ENCODE assay signal across 28 mouse cellular contexts in the genomic region with DNA sequence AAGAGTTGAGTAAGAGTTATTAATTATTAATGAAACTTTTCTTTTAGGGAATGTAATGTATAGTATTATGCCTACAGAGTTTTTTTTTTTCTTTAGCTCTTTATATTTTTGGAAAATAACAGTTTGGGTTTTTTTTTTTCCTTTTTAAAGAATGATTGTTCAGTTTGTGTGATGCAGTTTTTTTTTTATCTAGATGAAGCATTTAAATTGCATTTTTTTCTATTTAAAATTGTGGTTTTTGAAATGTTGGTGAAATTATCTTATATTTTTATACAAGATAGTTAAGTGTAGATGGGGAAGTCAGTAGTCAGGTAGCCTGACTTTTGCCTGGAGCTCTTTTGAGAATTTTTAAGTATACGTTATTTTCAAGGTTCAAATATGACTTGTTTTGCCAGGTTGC.
"Had no signal": no experiment of that assay in that cellular context is flagged by ENCODE, and none has a peak within 500 bp of the region (broad histone marks: within the 10 kb centered on the region; RNA-seq: fewer than 3 reads in every experiment).

No protein-coding gene starts in this region.

- H3K4me3 ChIP-seq: limb, embryonic 10.5 days; limb, embryonic 12.5 days; limb, embryonic 13.5 days; limb, embryonic 15.5 days; liver, embryonic 12.5 days; liver, embryonic 13.5 days; liver, embryonic 15.5 days; lung, embryonic 15.5 days; megakaryocyte, embryonic 14.5 days; midbrain, embryonic 10.5 days; midbrain, embryonic 12.5 days; midbrain, embryonic 13.5 days; midbrain, embryonic 15.5 days; myocyte; neural tube, embryonic 12.5 days had no signal

- H3K4me1 ChIP-seq: limb, embryonic 10.5 days; limb, embryonic 12.5 days; limb, embryonic 13.5 days; limb, embryonic 15.5 days; liver, embryonic 13.5 days; liver, embryonic 15.5 days; lung, embryonic 15.5 days; midbrain, embryonic 10.5 days; midbrain, embryonic 12.5 days; midbrain, embryonic 13.5 days; midbrain, embryonic 15.5 days; neural tube, embryonic 12.5 days had no signal

- H3K27ac ChIP-seq: limb, embryonic 10.5 days; limb, embryonic 12.5 days; limb, embryonic 13.5 days; limb, embryonic 15.5 days; liver, embryonic 12.5 days; liver, embryonic 13.5 days; liver, embryonic 14.5 days; liver, embryonic 15.5 days; lung, embryonic 15.5 days; macrophage; midbrain, embryonic 10.5 days; midbrain, embryonic 12.5 days; midbrain, embryonic 13.5 days; midbrain, embryonic 15.5 days; neural tube, embryonic 12.5 days had no signal

- H3K27me3 ChIP-seq: limb, embryonic 12.5 days; limb, embryonic 13.5 days; limb, embryonic 15.5 days; liver, embryonic 12.5 days; liver, embryonic 13.5 days; liver, embryonic 15.5 days; lung, embryonic 15.5 days; megakaryocyte, embryonic 14.5 days; midbrain, embryonic 12.5 days; midbrain, embryonic 13.5 days; midbrain, embryonic 15.5 days; neural tube, embryonic 12.5 days had no signal

- DNase-seq: left cerebral cortex, postnatal 4 days; liver; liver, embryonic 13.5 days; liver, postnatal 0 days; lung, adult 18-20 months; lung, adult 2 months; lung, embryonic 14.5 days; lung, postnatal 10 days; lung, postnatal 14 days; lung, postnatal 36 days; lung, postnatal 4 days; midbrain, embryonic 14.5 days had no signal

- H3K9me3 ChIP-seq: limb, embryonic 10.5 days; limb, embryonic 12.5 days; limb, embryonic 15.5 days; liver, embryonic 12.5 days; liver, embryonic 13.5 days; liver, embryonic 15.5 days; lung, embryonic 15.5 days; megakaryocyte, embryonic 14.5 days; midbrain, embryonic 10.5 days; midbrain, embryonic 13.5 days; midbrain, embryonic 15.5 days; neural tube, embryonic 12.5 days had no signal

- H3K9ac ChIP-seq: limb, embryonic 12.5 days; limb, embryonic 13.5 days; limb, embryonic 15.5 days; liver, embryonic 12.5 days; liver, embryonic 13.5 days; liver, embryonic 14.5 days; liver, embryonic 15.5 days; liver, postnatal 0 days; lung, embryonic 14.5 days; lung, embryonic 15.5 days; midbrain, embryonic 12.5 days; midbrain, embryonic 13.5 days; midbrain, embryonic 15.5 days; neural tube, embryonic 12.5 days had no signal
